Mouse (Mus musculus): ENCODE data around the gene Gm21954. TPM values are rescaled to one million over a fixed set of nuclear protein-coding genes. Genes with fewer than 3 reads are reported as not detected.

Gene Gm21954
- total and polyA plus RNA-seq, 3 experiments, result not detected

DNA sequence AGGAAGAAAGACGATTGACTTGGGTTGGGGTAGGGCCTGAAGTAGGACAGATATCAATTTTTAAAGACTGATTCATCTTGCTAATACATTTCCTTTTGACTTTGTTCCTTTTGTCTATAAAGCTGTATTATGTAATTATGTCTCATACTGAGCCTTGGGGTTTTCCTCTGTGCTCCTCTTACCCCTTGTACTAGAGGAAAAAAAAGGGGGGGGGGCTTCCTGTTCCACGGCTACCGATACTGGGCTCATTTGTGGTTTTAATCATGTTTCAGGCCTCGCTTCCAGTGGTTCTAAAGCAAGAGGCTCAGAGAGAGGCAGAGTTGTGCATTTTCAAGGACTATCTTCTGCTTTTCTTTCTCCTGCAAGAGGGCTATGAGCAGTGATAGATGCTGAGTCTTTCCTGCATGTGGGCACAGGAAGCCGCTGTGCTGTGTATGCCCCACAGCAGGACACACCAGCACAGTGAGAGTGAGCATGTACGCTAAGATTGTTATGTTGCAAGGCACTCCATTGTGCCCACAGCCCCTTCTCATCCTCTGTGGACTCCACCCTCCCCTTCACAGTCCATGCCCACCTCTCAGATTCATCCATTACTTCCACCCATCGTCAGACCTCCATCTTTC is 33.1 kb downstream of the Gm21954 start:
- Histone ChIP-seq H3K4me2 (ENCODE audit: insufficient read depth, low read depth, poor library complexity, severe bottlenecking) (no peak overlapping the region), H3K79me2 (replicated peaks; ENCODE audit: control insufficient read depth, extremely low read depth, insufficient read depth, poor library complexity, severe bottlenecking) (no peaks in the 10 kb centered on the region), H3K9me3 (replicated peaks; ENCODE audit: low read length) (peaks cover 78% of the 10 kb centered on the region), H3K27ac (ENCODE audit: insufficient read depth, low read depth) (no peak overlapping the region), H3K4me3 (replicated peaks in 1 of 3; ENCODE audit: low read depth in 2 of 3, low read length in 2 of 3, poor library complexity in 1 of 3) (no peak overlapping the region), H3K9ac (ENCODE audit: insufficient read depth, low read depth) (no peak overlapping the region), H3K36me3 (replicated peaks in 1 of 2; ENCODE audit: control insufficient read depth in 1 of 2, insufficient read depth in 1 of 2, low read length in 1 of 2) (no peaks in the 10 kb centered on the region), H3K4me1 (ENCODE audit: control insufficient read depth in 1 of 2, insufficient read depth in 2 of 2) (no peaks in the 10 kb centered on the region), H3K27me3 (replicated peaks) (no peaks in the 10 kb centered on the region)
- dilution Hi-C loops (cut with MboI; ENCODE audit: extremely low pct_ligation_motif_present, extremely low pct_unique_long_range_greater_than_20kb, low sequenced_read_pairs), result no loop called here
- DNase-seq (ENCODE audit: extremely low read depth), result no peak
- in situ Hi-C loops (cut with MboI; ENCODE audit: low pct_ligation_motif_present, low pct_unique_long_range_greater_than_20kb, low sequenced_read_pairs), result no loop called here
- TF ChIP-seq ETS1 (conservative IDR thresholded peaks at IDR 0.05; ENCODE audit: low read depth, low read length) (no peak), EP300 (IDR thresholded peaks at IDR 0.05; ENCODE audit: low read length) (no peak), JUN (IDR thresholded peaks at IDR 0.05; ENCODE audit: insufficient read depth, low read depth, low read length) (no peak), CHD1 (IDR thresholded peaks at IDR 0.05; ENCODE audit: low read depth, low read length) (no peak), CHD2 (IDR thresholded peaks at IDR 0.05; ENCODE audit: low read length) (no peak), SMC3 (IDR thresholded peaks at IDR 0.05; ENCODE audit: low read depth, low read length) (no peak), ZC3H11A (IDR thresholded peaks at IDR 0.05; ENCODE audit: low read depth, low read length) (no peak), GABPA (IDR thresholded peaks at IDR 0.05; ENCODE audit: insufficient replicate concordance, low read depth, low read length) (no peak), USF2 (conservative IDR thresholded peaks at IDR 0.05; ENCODE audit: low read depth, low read length) (no peak), POLR2A (IDR thresholded peaks at IDR 0.05; ENCODE audit: low read depth, low read length) (no peak), MAX (IDR thresholded peaks at IDR 0.05; ENCODE audit: low read length) (no peak), IRF4 (IDR thresholded peaks at IDR 0.05; ENCODE audit: low read depth, low read length) (no peak), RAD21 (IDR thresholded peaks at IDR 0.05; ENCODE audit: low read depth, low read length) (no peak)

DNA sequence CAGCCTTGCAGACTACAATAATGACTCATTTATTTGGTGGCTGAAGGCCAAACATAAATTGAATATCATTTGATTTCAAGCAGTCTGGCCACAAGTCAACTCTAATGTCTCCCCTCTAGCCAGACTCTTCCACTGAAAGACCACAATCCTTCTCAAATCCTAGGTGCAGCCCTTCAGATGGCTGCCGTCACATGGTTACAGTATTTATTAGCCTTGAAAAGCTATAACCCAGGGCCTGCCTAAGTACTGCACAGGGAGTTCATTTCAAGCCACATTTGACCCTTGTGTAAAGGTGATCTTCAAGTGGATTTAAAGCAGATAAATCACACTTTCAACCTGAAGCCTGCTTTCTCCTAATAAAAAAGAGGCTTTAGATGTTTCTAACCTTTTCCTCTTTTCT is 37.7 kb downstream of the Gm21954 start:
- in situ Hi-C loops (cut with MboI; ENCODE audit: low pct_ligation_motif_present, low pct_unique_long_range_greater_than_20kb, low sequenced_read_pairs), result no loop called here
- Histone ChIP-seq H3K27ac (ENCODE audit: insufficient read depth, low read depth) (no peak overlapping the region), H3K4me2 (ENCODE audit: insufficient read depth, low read depth, poor library complexity, severe bottlenecking) (no peak overlapping the region), H3K9me3 (replicated peaks; ENCODE audit: low read length) (peaks cover 61% of the 10 kb centered on the region), H3K4me3 (replicated peaks in 1 of 3; ENCODE audit: low read depth in 2 of 3, low read length in 2 of 3, poor library complexity in 1 of 3) (no peak overlapping the region), H3K4me1 (ENCODE audit: control insufficient read depth in 1 of 2, insufficient read depth in 2 of 2) (no peaks in the 10 kb centered on the region), H3K36me3 (replicated peaks in 1 of 2; ENCODE audit: control insufficient read depth in 1 of 2, insufficient read depth in 1 of 2, low read length in 1 of 2) (no peaks in the 10 kb centered on the region), H3K27me3 (replicated peaks) (no peaks in the 10 kb centered on the region), H3K9ac (ENCODE audit: insufficient read depth, low read depth) (no peak overlapping the region), H3K79me2 (replicated peaks; ENCODE audit: control insufficient read depth, extremely low read depth, insufficient read depth, poor library complexity, severe bottlenecking) (no peaks in the 10 kb centered on the region)
- no peak for TF ChIP-seq MAX (IDR thresholded peaks at IDR 0.05; ENCODE audit: low read length)
- TF ChIP-seq MAFK (IDR thresholded peaks at IDR 0.05; ENCODE audit: insufficient replicate concordance, low read length), result no peak
- TF ChIP-seq MXI1 (IDR thresholded peaks at IDR 0.05; ENCODE audit: low read depth, low read length), result no peak
- no peak for TF ChIP-seq KAT2A (IDR thresholded peaks at IDR 0.05; ENCODE audit: insufficient replicate concordance, low read length)
- TF ChIP-seq MYC (IDR thresholded peaks at IDR 0.05; ENCODE audit: low read depth, low read length), result no peak
- TF ChIP-seq ZNF384 (IDR thresholded peaks at IDR 0.05; ENCODE audit: low read depth, low read length), result no peak
- TF ChIP-seq E2F4 (IDR thresholded peaks at IDR 0.05; ENCODE audit: insufficient replicate concordance, low read depth, low read length), result no peak
- TF ChIP-seq ZC3H11A (IDR thresholded peaks at IDR 0.05; ENCODE audit: low read depth, low read length), result no peak
- no peak for TF ChIP-seq JUN (IDR thresholded peaks at IDR 0.05; ENCODE audit: insufficient read depth, low read depth, low read length)
- TF ChIP-seq UBTF (IDR thresholded peaks at IDR 0.05; ENCODE audit: low read depth, low read length), result no peak
- TF ChIP-seq USF1 (IDR thresholded peaks at IDR 0.05; ENCODE audit: low read depth, low read length), result no peak
- no peak for TF ChIP-seq CHD1 (IDR thresholded peaks at IDR 0.05; ENCODE audit: low read depth, low read length)
- dilution Hi-C loops (cut with MboI; ENCODE audit: extremely low pct_ligation_motif_present, extremely low pct_unique_long_range_greater_than_20kb, low sequenced_read_pairs), result no loop called here
- DNase-seq (ENCODE audit: extremely low read depth), result no peak
